Mouse (Mus musculus) adrenal gland, postnatal 25 days (tissue): ENCODE results near the gene Tomm40l. TPM values are rescaled to one million over a fixed set of nuclear protein-coding genes. Genes with fewer than 3 reads are reported as not detected.
"Not testable (repeated sequence)": the region's sequence is repeated elsewhere in the genome, so short reads cannot be mapped to it uniquely, and the experiment has no call there.

Source experiments
- DNase-seq: peaks from one replicate; pipeline ENCODE4 v3.0.0; 2021; ENCODE audit warnings: mixed read lengths
- total RNA-seq: library from RNA; stranded (reverse); gene quantifications from 2 replicates; pipeline ENCODE4 v1.2.3, GENCODE M21; 2021

Tomm40l gene
- total RNA-seq, 1 experiment from 2014 or later, result 43.7 TPM

GRCm38 (mm10) chr1:171250680-171251593 lies 28.6 kb upstream of the Tomm40l start, which contains the start of gene Ndufs2:
Gene Ndufs2 (minus strand): TSS chr1:171251388.
- no peak for DNase-seq

GRCm38 (mm10) chr1:171249913-171250600 lies 27.7 kb upstream of the Tomm40l start, which contains the start of gene Adamts4:
Gene Adamts4 (plus strand): TSS chr1:171250421.
- no peak for DNase-seq

- no peak for DNase-seq
Observed at GRCm38 (mm10) chr1:171248386-171249226, 26.3 kb upstream of the Tomm40l start.

- DNase-seq, result no peak
Observed at GRCm38 (mm10) chr1:171247916-171248315, 25.6 kb upstream of the Tomm40l start.

GRCm38 (mm10) chr1:171247453-171247841 lies 25.1 kb upstream of the Tomm40l start:
- DNase-seq, result no peak

- peak; percentile 96 for DNase-seq
Observed at GRCm38 (mm10) chr1:171246709-171247452, 24.6 kb upstream of the Tomm40l start.

- DNase-seq, result no peak
Observed at GRCm38 (mm10) chr1:171245353-171245752, 23.0 kb upstream of the Tomm40l start.

- not testable (repeated sequence) for DNase-seq
Observed at GRCm38 (mm10) chr1:171241952-171242351, 19.6 kb upstream of the Tomm40l start.

GRCm38 (mm10) chr1:171240911-171241310 lies 18.6 kb upstream of the Tomm40l start:
- no peak for DNase-seq

GRCm38 (mm10) chr1:171239992-171240744 lies 17.9 kb upstream of the Tomm40l start:
- no peak for DNase-seq

GRCm38 (mm10) chr1:171238463-171238862 lies 16.1 kb upstream of the Tomm40l start:
- DNase-seq, result peak; percentile 71

GRCm38 (mm10) chr1:171237438-171237837 lies 15.1 kb upstream of the Tomm40l start:
- no peak for DNase-seq

GRCm38 (mm10) chr1:171235791-171236190 lies 13.5 kb upstream of the Tomm40l start:
- DNase-seq, result no peak

- DNase-seq, result no peak
Observed at GRCm38 (mm10) chr1:171234538-171234937, 12.2 kb upstream of the Tomm40l start.

- no peak for DNase-seq
Observed at GRCm38 (mm10) chr1:171234126-171234525, 11.8 kb upstream of the Tomm40l start, which contains the start of gene Fcer1g. Gene Fcer1g (minus strand): TSS chr1:171234365.

GRCm38 (mm10) chr1:171232800-171233730 lies 10.8 kb upstream of the Tomm40l start:
- no peak for DNase-seq

- DNase-seq, result no peak
Observed at GRCm38 (mm10) chr1:171232348-171232747, 10.0 kb upstream of the Tomm40l start.

GRCm38 (mm10) chr1:171231844-171232243 lies 9.5 kb upstream of the Tomm40l start:
- no peak for DNase-seq

- DNase-seq, result no peak
Observed at GRCm38 (mm10) chr1:171230215-171230614, 7.9 kb upstream of the Tomm40l start.
